ENCODE assay signal across 8 mouse cellular contexts in the genomic region with DNA sequence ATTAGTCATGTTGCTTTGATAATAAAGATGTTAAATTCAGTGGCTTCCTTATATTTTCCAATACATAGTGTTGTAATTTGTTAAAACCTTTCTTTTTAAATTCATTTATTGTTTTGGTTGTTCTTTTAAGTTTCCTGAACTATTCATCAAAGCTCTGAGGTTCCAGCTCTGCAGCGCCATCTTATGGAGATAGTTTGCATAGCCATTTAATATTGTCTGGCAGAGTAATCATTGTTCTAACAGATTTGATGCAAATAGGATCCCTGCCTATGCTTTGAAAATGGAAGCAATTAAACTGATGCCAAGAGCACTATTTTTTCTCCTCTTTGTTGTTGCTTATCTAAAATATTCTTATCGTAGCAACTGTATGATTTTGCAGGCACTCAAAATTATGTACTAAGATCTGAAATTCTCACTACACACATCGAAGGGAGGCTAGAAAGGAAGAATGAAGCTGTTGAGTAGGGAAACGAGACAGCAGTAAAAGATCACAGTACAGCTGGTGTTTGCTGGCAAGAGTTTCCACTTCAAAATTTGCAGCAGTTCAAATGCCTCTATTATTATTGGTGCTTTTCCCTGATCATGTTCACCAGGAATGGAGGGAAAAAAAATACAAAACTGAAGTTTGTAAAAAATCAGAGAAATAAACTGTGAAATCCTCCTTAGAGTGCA.
A peak's percentile ranks its signal among the peaks of the same experiment; 100 is the strongest.
DNase-seq lines count a peak whose midpoint lies in the region.

No protein-coding gene starts in this region.

- peak; percentile 5 for DNase-seq in cerebellum, adult 8-10 months
- no peak for DNase-seq in cerebellum, adult 9-11 months
- peak; percentile 14 for DNase-seq in ovary, postnatal 14 days (ENCODE audit: low spot score)
- DNase-seq in ovary, postnatal 36 days (ENCODE audit: low spot score): no peak
- DNase-seq in layer of hippocampus, adult 8-10 months (ENCODE audit: low spot score in 2 of 2): peak; percentile 26 to 56
- peak; percentile 23 for DNase-seq in right cerebral cortex, postnatal 4 days
- DNase-seq in spleen, postnatal 36 days (ENCODE audit: low spot score in 2 of 2): no peak
- no peak for DNase-seq in MN1 (ENCODE audit: low spot score)

Comparison
In these comparisons a context has a peak if more than half of its experiments do, and no peak if none do; other contexts are left out.
1. DNase-seq: peak in cerebellum, adult 8-10 months (single experiment), ovary, postnatal 14 days (single experiment), layer of hippocampus, adult 8-10 months (2 of 2) and right cerebral cortex, postnatal 4 days (single experiment); none in cerebellum, adult 9-11 months (single experiment), ovary, postnatal 36 days (single experiment), spleen, postnatal 36 days (0 of 2) and MN1 (single experiment).